Mouse (Mus musculus) liver, embryonic 14.5 days (tissue): Measurements from ENCODE around the gene Cdh5. TPM values are rescaled to one million over a fixed set of nuclear protein-coding genes. Genes with fewer than 3 reads are reported as not detected.
A peak's percentile ranks its signal among the peaks of the same experiment; 100 is the strongest.

ENCODE experiments used
- ATAC-seq: fragments of 200-750 bp; cut with Nextera tagmentation; 2 replicates; pipeline ENCODE4 v1.8.0; 2017; ENCODE audit warnings: moderate number of reproducible peaks, mild to moderate bottlenecking, moderate library complexity; ENCODE audit not compliant: insufficient read depth
- DNase-seq, 3 experiments: peaks; one replicate each; pipeline ENCODE4 v3.0.0-alpha.2; 2012 to 2013; ENCODE audit warnings: low read depth in 3 of 3, low spot score in 3 of 3
- H3K27ac ChIP-seq: fragments of 300-500 bp; sonication (generic); 2 replicates; pipeline ENCODE4 v1.5.1; 2014; ENCODE audit warnings: moderate library complexity, mild to moderate bottlenecking, control low read depth, inconsistent platforms
- H3K27me3 ChIP-seq: fragments of 300-500 bp; sonication (generic); 2 replicates; pipeline ENCODE4 v1.6.1; 2014; ENCODE audit warnings: mild to moderate bottlenecking, low read length, moderate library complexity; ENCODE audit not compliant: control insufficient read depth, insufficient read depth
- H3K36me3 ChIP-seq: fragments of 300-500 bp; sonication (generic); replicated peaks from 2 replicates; pipeline ENCODE4 v1.6.1; 2014; ENCODE audit warnings: low read depth; ENCODE audit not compliant: control insufficient read depth, insufficient read depth
- H3K4me1 ChIP-seq, 2 experiments: fragments of 200-500 bp in 1 of 2; fragments of 300-500 bp in 1 of 2; sonication (generic) in 1 of 2; replicated peaks; 2 replicates each; pipeline ENCODE4 v1.6.1; 2012 to 2014; ENCODE audit warnings: antibody characterized with exemption in 1 of 2, inconsistent platforms in 1 of 2, low read length in 1 of 2; ENCODE audit not compliant: control insufficient read depth in 2 of 2, insufficient read depth in 2 of 2
- H3K4me2 ChIP-seq: fragments of 300-500 bp; sonication (generic); 2 replicates; pipeline ENCODE4 v1.6.1; 2014; ENCODE audit warnings: low read depth, mild to moderate bottlenecking, control low read depth, moderate library complexity
- H3K4me3 ChIP-seq, 2 experiments: fragments of 200-500 bp in 1 of 2; fragments of 300-500 bp in 1 of 2; sonication (generic) in 1 of 2; 2 replicates each; pipeline ENCODE4 v1.5.1; 2012 to 2014; ENCODE audit warnings: low read depth in 2 of 2, low read length in 2 of 2, mild to moderate bottlenecking in 2 of 2, control low read depth in 1 of 2, inconsistent platforms in 1 of 2, moderate library complexity in 1 of 2; ENCODE audit not compliant: insufficient read depth in 1 of 2
- H3K9ac ChIP-seq: fragments of 300-500 bp; sonication (generic); replicated peaks from 2 replicates; pipeline ENCODE4 v1.6.1; 2014; ENCODE audit warnings: mild to moderate bottlenecking, control low read depth, moderate library complexity
- H3K9me3 ChIP-seq: fragments of 300-500 bp; sonication (generic); 2 replicates; pipeline ENCODE4 v1.6.1; 2016; ENCODE audit warnings: low read length, mixed read lengths; ENCODE audit not compliant: control insufficient read depth
- CTCF ChIP-seq: IDR thresholded peaks from 2 replicates; pipeline ENCODE4 v1.5.1; 2016; ENCODE audit warnings: antibody characterized with exemption, low read depth, control low read depth
- EP300 ChIP-seq: IDR thresholded peaks from 2 replicates; pipeline ENCODE4 v1.6.1; 2016; ENCODE audit warnings: antibody characterized with exemption, low read depth
- WGBS: fragments of 180-500 bp; shearing (Covaris S2); extraction: QIAGEN DNeasy Blood & Tissue Kit; methylation state at CpG from one replicate; pipeline ENCODE4 v1.1.7; 2014; ENCODE audit not compliant: insufficient replicate concordance; 5-methylcytosine and 5-hydroxymethylcytosine counted together
- polyA plus RNA-seq, 2 experiments: library from polyadenylated mRNA; depleted of rRNA in 1 of 2; stranded (reverse) in 1 of 2; unstranded in 1 of 2; fragments of >200 nt; fragmentation: Nextera tagmentation in 1 of 2; extraction: Ambion mirVana in 1 of 2; gene quantifications; 2 replicates each; pipeline versions ENCODE4 v1.2.1 to v1.2.3; 2012 to 2014

The Cdh5 gene
- polyA plus RNA-seq, 2 experiments, result 7.3 to 11.3 TPM

DNA sequence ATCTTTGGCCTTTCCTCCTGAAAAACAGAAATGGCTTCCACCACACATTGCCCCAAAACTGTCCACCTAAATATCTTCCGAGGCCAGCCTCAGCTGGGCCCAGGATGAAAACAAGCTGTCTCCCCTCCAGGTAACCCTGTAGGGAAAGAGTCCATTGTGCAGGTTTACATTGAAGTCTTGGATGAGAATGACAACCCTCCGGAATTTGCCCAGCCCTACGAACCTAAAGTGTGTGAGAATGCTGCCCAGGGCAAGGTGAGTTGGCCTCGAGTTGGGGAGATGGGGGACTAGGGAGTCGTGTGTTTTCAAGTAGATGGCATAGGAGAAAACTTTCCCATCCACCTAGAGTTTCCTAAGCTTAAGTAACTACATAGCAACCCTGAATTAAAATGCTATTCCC is 36.2 kb downstream of the Cdh5 start:
- DNase-seq, result no peak
- 55% methylated on average over 5 of the region's 5 CpGs for WGBS

DNA sequence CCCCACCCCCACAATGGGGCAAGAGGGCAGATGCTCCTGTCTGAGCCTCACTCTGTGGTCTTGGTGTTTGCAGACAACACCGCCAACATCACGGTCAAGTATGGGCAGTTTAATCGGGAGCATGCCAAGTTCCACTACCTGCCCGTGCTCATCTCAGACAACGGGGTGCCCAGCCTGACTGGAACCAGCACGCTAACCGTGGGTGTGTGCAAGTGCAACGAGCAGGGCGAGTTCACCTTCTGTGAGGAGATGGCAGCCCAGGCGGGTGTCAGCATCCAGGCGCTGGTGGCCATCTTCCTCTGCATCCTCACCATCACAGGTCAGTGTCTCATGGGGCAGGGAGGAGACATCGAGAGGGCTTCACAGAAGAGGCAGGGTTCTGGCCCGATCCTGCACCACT is 39.2 kb downstream of the Cdh5 start:
- no peaks in the 10 kb centered on the region for H3K4me1 ChIP-seq
- 71% methylated on average over 13 of the region's 13 CpGs for WGBS
- TF ChIP-seq CTCF, result no peak
- TF ChIP-seq EP300, result no peak
- no peak overlapping the region for H3K27ac ChIP-seq
- H3K4me2 ChIP-seq, result no peak overlapping the region
- no peak overlapping the region for H3K9ac ChIP-seq
- H3K9me3 ChIP-seq, result no peaks in the 10 kb centered on the region
- DNase-seq (no peak), ATAC-seq (no peak)
- H3K36me3 ChIP-seq, result no peaks in the 10 kb centered on the region
- no peaks in the 10 kb centered on the region for H3K27me3 ChIP-seq
- no peak overlapping the region for H3K4me3 ChIP-seq

More for the DNA sequence above, 36.2 kb downstream of the Cdh5 start:
- Histone ChIP-seq H3K4me2 (no peak overlapping the region), H3K9me3 (no peaks in the 10 kb centered on the region), H3K27ac (no peak overlapping the region), H3K36me3 (no peaks in the 10 kb centered on the region), H3K4me3 (no peak overlapping the region), H3K9ac (no peak overlapping the region), H3K27me3 (no peaks in the 10 kb centered on the region), H3K4me1 (no peaks in the 10 kb centered on the region)
- TF ChIP-seq CTCF, result no peak
- TF ChIP-seq EP300, result no peak
- ATAC-seq, result no peak

DNA sequence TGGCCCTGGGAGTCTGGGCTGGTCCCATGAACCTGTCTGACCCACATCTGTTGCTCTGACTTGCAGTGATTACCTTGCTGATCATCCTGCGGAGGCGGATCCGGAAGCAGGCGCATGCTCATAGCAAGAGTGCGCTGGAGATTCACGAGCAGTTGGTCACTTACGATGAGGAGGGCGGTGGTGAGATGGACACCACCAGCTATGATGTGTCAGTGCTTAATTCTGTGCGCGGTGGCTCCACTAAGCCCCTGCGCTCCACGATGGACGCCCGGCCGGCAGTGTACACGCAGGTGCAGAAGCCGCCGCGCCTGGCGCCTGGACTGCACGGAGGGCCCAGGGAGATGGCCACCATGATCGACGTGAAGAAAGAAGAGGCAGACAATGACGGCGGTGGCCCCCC is 41.0 kb downstream of the Cdh5 start:
- Histone ChIP-seq H3K9ac (no peak overlapping the region), H3K9me3 (no peaks in the 10 kb centered on the region), H3K4me3 (no peak overlapping the region), H3K27me3 (no peaks in the 10 kb centered on the region), H3K4me2 (no peak overlapping the region), H3K27ac (no peak overlapping the region), H3K36me3 (no peaks in the 10 kb centered on the region), H3K4me1 (no peaks in the 10 kb centered on the region)
- ATAC-seq (no peak), DNase-seq (no peak)
- WGBS, result 81% methylated on average over 25 of the region's 25 CpGs
- TF ChIP-seq CTCF (no peak), EP300 (no peak)

DNA sequence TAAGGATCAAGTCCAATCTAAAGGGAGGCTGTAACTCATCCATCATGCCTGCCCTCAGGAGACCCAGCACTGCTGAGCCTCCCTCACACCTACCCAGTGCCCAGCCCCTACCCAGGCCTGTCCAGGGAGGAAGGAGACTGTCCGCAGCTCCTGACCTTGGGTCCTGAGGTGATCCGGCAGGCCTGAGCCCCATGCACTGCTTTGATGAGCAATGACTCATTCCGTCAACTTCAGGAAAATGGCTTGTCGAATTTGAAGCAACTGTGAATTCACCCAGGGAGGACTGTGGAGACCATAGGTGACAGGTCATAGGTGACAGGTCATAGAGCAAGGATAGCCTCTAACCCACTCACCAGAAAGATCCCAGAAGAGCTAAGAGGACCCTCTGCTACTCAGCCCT is 42.0 kb downstream of the Cdh5 start:
- TF ChIP-seq CTCF, result no peak
- TF ChIP-seq EP300, result no peak
- Histone ChIP-seq H3K27ac (no peak overlapping the region), H3K27me3 (no peaks in the 10 kb centered on the region), H3K9ac (no peak overlapping the region), H3K36me3 (no peaks in the 10 kb centered on the region), H3K4me2 (no peak overlapping the region), H3K4me1 (no peaks in the 10 kb centered on the region), H3K4me3 (no peak overlapping the region), H3K9me3 (no peaks in the 10 kb centered on the region)
- 54% methylated on average over 4 of the region's 4 CpGs for WGBS
- ATAC-seq, result no peak
- DNase-seq, result no peak

DNA sequence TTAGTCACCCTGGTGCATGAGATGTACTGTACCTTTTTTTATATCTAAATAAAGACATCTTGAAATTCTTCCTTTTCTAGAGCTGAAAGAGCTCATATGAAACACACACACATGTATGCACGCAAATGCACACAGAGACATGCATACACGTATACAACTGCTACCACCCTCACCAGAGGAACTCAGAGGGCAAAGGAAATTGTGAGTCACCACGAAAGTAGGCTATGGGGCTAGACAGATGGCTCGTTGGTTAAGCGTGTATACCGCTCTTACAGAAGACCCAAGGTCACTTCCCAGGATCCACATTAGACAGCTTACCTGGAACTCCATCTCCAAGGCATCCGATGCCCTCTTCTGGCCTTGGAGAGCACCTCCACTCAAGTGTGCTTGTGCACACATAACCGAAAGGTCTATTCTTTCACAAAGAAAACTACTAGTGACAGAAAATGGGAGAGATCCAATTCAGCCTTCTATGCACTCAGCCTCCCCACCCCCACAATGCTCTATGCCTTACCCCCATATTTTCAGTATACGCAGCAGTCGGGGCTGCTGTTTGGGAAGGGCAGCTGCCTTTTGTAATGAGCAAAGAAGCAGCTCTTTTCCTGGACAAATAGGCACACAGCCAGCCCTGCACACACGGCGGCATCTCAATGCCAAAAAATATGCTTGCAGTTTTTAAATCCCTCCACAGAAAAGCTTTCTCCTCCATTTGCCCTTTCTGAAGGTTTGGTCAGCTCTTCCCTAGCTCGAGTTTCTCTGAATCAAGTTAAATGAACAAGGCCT is 43.2 kb downstream of the Cdh5 start:
- no peaks in the 10 kb centered on the region for H3K4me1 ChIP-seq
- no peak overlapping the region for H3K9ac ChIP-seq
- ATAC-seq (no peak), DNase-seq (no peak)
- H3K36me3 ChIP-seq, result no peaks in the 10 kb centered on the region
- no peak overlapping the region for H3K4me2 ChIP-seq
- H3K27ac ChIP-seq, result no peak overlapping the region
- peak; percentile 20; the same call in 1 of the 2 replicates for TF ChIP-seq CTCF
- TF ChIP-seq EP300, result no peak
- no peaks in the 10 kb centered on the region for H3K27me3 ChIP-seq
- H3K9me3 ChIP-seq, result no peaks in the 10 kb centered on the region
- no peak overlapping the region for H3K4me3 ChIP-seq
- WGBS, result 68% methylated on average over 13 of the region's 13 CpGs
